Mouse (Mus musculus): Measurements from ENCODE around the gene Sf3b3.
"Not testable (repeated sequence)": the region's sequence is repeated elsewhere in the genome, so short reads cannot be mapped to it uniquely, and the experiment has no call there.

Gene Sf3b3

GRCm38 (mm10) chr8:110808495-110809472 is 37.8 kb downstream of the Sf3b3 start:
- DNase-seq (ENCODE audit: low read depth): no peak

DNA sequence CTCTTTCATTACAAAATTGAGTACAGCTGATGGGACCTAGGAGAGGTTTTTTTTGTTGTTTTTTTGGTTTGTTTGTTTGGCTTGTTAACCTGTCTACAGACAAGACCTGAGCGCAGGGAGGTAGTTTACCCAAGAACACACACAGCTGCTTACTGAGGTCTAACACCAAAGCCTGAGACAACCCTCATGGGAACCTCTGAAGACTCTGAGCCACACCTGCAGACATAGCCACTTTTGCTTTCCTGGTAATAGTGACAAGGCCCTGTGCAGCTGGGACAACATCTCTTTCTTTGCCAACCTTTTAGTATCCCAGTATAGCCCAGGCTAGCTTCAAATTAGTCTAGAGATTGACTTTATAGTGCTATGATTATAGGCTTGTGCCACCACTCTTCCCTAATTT is 40.4 kb downstream of the Sf3b3 start:
- DNase-seq (ENCODE audit: low read depth): no peak

- no peak for DNase-seq (ENCODE audit: low read depth)
These were observed 40.9 kb downstream of the Sf3b3 start, which contains the start of gene Il34 for GRCm38 (mm10) chr8:110805669-110806068. Gene Il34 (minus strand): TSS chr8:110805924.

- DNase-seq (ENCODE audit: low read depth): no peak
These were observed 41.6 kb downstream of the Sf3b3 start for GRCm38 (mm10) chr8:110804825-110805514.

GRCm38 (mm10) chr8:110803856-110804255 is 42.7 kb downstream of the Sf3b3 start:
- DNase-seq (ENCODE audit: low read depth): no peak

- no peak for DNase-seq (ENCODE audit: low read depth)
These were observed 43.6 kb downstream of the Sf3b3 start for GRCm38 (mm10) chr8:110802988-110803387.

DNA sequence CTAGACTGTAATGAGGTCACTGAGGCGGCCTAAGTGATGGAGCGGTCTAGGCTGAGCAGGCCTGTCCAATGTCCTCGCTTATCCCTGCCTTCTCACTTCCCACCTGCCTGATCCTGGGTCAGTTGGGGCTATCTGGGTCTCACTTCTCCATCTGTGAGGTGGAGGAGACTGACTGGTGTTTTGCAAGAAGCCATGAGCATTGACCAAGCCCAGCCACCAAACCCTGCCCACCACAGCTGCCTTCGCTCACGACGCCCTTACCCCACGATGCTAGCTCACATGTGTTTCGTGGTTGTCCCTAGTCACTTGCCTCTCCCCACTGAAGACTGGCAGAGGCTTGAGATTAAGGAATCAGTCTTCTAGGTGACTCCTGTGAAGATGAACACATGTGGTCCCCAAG is 49.5 kb downstream of the Sf3b3 start:
- DNase-seq (ENCODE audit: low read depth): no peak

- DNase-seq (ENCODE audit: low read depth): no peak
These were observed 52.1 kb downstream of the Sf3b3 start for GRCm38 (mm10) chr8:110794363-110794965.

GRCm38 (mm10) chr8:110793936-110794335 is 52.7 kb downstream of the Sf3b3 start:
- DNase-seq (ENCODE audit: low read depth): no peak

- DNase-seq (ENCODE audit: low read depth): no peak
These were observed 53.1 kb downstream of the Sf3b3 start for GRCm38 (mm10) chr8:110793511-110793910.

GRCm38 (mm10) chr8:110792574-110793200 is 53.9 kb downstream of the Sf3b3 start:
- DNase-seq (ENCODE audit: low read depth): no peak

DNA sequence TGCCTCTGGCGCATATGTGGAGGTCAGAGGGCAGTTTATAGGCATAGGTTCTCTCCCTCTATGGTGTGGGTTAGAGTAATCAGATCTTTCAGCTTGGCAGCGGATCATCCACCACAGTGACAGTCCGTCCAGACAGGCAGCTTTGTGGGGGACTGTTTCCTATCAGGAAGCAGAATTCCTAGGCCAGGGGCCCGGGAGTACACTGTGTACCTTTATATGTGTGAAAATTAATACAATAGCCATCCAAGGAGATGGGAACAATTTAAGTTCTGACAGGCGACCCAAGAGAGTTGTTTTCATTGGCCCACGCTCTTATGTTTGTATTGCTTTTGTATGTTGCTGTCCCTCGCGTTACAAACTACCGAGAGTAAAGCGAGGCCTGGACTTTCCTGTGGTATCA is 55.4 kb downstream of the Sf3b3 start:
- no peak for DNase-seq (ENCODE audit: low read depth)

- DNase-seq (ENCODE audit: low read depth): no peak
These were observed 56.3 kb downstream of the Sf3b3 start for GRCm38 (mm10) chr8:110790270-110790669.

DNA sequence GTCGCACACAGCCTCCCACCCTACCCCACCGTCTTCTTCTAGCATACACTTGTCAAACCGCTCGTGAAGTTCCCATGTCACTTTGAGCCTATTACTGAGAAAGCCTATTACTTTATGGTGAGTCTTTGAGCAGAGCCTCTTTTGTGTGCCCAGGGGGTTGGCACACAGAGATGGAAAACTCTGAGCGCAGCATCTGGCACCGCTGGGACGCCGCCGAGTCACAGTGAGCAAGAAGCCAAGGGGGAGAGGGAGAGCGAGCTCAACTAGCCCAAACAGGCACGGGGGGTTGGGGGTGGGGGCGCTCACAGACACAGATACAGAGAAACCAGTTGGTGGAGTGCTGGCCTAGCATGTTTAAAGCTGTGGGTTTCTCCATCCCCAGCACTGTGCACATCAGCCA is 57.0 kb downstream of the Sf3b3 start:
- DNase-seq (ENCODE audit: low read depth): no peak

GRCm38 (mm10) chr8:110788981-110789380 is 57.6 kb downstream of the Sf3b3 start:
- no peak for DNase-seq (ENCODE audit: low read depth)

DNA sequence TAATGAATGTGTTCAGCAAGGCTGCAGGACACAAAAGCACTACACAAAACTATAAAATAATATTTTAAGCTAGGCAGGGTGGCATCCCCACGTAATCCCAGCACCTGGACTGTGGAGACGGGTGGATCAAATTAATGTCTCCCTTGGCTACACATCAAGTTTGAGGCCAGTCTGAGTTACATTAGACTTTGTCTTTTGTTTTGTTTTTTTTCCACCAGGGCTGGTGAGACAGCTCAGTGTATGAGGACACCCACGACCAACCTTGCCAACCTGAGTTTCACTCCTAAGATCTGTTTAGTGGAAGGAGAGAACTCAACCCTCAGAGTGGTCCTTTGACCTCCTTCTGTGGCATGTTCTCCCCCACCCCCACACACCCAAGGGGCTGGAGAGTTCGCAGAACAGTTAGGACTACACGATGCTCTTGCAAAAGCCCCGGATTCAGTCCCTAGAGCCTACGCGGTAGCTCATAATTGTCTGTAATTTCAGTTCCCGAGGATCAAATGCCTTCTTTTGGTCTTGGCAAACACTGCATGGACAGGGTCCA is 59.1 kb downstream of the Sf3b3 start:
- DNase-seq (ENCODE audit: low read depth): no peak

- DNase-seq (ENCODE audit: low read depth): no peak
These were observed 59.7 kb downstream of the Sf3b3 start for GRCm38 (mm10) chr8:110786934-110787333.

GRCm38 (mm10) chr8:110786501-110786900 is 60.1 kb downstream of the Sf3b3 start:
- DNase-seq (ENCODE audit: low read depth): not testable (repeated sequence)

DNA sequence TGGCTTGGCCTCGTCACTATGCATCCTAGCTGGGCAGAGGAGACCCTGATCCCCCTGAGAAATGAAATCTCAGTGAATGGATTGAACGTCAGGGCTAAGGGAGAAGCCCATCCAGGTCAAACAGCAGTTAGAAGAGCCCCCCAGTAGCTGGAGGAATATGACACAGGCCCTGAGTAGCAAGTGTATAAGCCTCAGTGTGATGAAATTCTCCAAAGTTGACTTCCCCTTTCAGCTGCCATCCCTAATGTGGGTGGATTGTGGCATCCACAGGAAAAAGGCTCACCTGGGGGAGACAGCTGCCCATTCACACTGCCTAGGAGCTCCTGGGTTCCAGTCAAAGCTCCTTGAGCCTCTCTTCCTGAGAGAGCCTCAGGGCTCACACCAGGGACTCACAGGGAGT is 61.2 kb downstream of the Sf3b3 start:
- DNase-seq (ENCODE audit: low read depth): no peak

DNA sequence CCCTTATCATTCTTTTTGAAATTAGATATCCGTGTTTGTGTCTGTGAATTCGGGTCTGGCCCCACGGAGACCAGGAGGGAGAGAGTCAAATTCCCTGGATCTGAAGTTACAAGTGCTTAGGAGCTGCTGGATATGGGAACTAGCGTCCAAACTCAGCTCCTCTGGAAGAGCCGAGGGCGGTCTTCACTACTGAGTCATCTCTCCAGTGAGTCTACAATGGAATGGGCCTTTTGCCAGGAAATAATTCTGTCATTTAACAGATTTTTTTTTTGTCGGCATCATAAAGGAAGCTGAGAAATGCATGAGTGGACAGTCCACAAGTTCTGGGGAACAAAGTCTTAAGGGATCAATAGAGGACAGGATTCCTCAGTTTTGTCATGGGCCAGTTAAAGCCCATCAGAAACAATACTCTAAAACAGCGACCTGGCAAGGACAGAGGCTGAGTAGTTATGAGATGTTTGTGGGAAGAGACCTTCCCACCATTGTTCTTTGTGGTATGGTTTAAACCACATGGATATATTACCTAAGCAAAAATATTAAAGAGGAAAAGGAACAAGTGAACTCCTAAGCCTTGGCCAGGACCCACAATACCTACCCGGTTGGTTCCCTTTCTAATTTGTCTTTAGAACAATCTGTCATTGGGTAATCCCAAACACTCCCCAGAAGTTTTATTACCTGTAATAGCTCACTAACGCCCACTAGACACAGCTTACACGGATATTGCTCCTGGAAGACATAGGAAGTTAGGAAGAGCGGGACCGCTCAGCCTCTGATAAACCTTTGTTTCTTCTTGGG is 66.5 kb downstream of the Sf3b3 start:
- DNase-seq (ENCODE audit: low read depth): no peak

DNA sequence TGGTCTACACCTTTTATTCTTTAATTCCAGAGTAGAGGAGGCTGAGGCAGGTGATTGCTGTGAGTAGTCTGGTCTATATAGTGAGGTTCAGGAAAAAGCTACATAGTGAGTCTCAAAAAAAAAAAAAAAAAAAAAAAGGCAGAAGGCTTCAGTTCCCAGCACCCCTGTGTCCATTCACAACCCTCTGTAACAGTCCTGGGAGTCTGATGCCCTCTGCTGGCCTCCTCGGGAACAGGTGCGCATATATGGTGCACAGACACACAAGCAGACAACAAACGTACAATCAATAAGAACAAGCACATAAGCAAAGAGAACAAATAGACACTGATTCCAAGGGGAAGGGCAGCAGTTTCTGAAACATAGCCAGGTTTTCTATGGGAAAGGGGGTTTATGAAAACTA is 70.3 kb downstream of the Sf3b3 start:
- DNase-seq (ENCODE audit: low read depth): no peak

Measured in c-Kit-positive CD71-negative TER-119-negative erythroid progenitor cells, embryonic 14.5 days (primary cell).